17 mouse cellular contexts compared by ENCODE assay signal in genomic region chr8:48779194-48779593, GRCm38 (mm10).
"Had no signal": no experiment of that assay in that cellular context is flagged by ENCODE, and none has a peak within 500 bp of the region (broad histone marks: within the 10 kb centered on the region; RNA-seq: fewer than 3 reads in every experiment).

No protein-coding gene starts in this region.

- DNase-seq: lung, adult 2 months; lung, postnatal 14 days; lung, postnatal 36 days; right cerebral cortex, postnatal 14 days; thymus, adult 2 months; thymus, postnatal 25 days; thymus, postnatal 4 days had no signal

- H3K27ac ChIP-seq: lung, embryonic 15.5 days; macrophage; midbrain, embryonic 13.5 days; midbrain, embryonic 15.5 days; neural tube, embryonic 12.5 days; stomach, embryonic 15.5 days; stomach, postnatal 0 days had no signal

- H3K4me1 ChIP-seq: lung, embryonic 15.5 days; megakaryocyte, embryonic 14.5 days; stomach, embryonic 15.5 days had no signal

- H3K4me3 ChIP-seq: lung, embryonic 15.5 days; megakaryocyte, embryonic 14.5 days; midbrain, embryonic 13.5 days; midbrain, embryonic 15.5 days; neural tube, embryonic 12.5 days; stomach, embryonic 15.5 days had no signal

- H3K27me3 ChIP-seq: megakaryocyte, embryonic 14.5 days; midbrain, embryonic 13.5 days; midbrain, embryonic 15.5 days; neural tube, embryonic 12.5 days; stomach, embryonic 15.5 days had no signal

- H3K9ac ChIP-seq: lung, embryonic 15.5 days; midbrain, embryonic 13.5 days; midbrain, embryonic 15.5 days; neural tube, embryonic 12.5 days; stomach, embryonic 15.5 days had no signal

- H3K4me2 ChIP-seq: lung, embryonic 15.5 days; midbrain, embryonic 11.5 days; midbrain, embryonic 13.5 days; midbrain, embryonic 15.5 days; neural tube, embryonic 12.5 days; stomach, embryonic 15.5 days had no signal

- H3K9me3 ChIP-seq: lung, embryonic 15.5 days; midbrain, embryonic 13.5 days; midbrain, embryonic 15.5 days; neural tube, embryonic 12.5 days; stomach, embryonic 15.5 days had no signal

- H3K36me3 ChIP-seq: lung, embryonic 15.5 days; midbrain, embryonic 13.5 days; midbrain, embryonic 15.5 days; neural tube, embryonic 12.5 days; stomach, embryonic 15.5 days had no signal

- ATAC-seq: lung, postnatal 0 days; midbrain, embryonic 13.5 days; midbrain, embryonic 15.5 days had no signal
